Mouse (Mus musculus) spleen, embryonic (tissue): ENCODE data around the gene Hcfc2.

Experiments
- CTCF ChIA-PET: fragments of 350-600 bp; sonication (Branson Sonifier 250); formaldehyde crosslinking; loops from one replicate; lab custom pipeline; 2022; lab: Charles Lee

Gene Hcfc2

DNA sequence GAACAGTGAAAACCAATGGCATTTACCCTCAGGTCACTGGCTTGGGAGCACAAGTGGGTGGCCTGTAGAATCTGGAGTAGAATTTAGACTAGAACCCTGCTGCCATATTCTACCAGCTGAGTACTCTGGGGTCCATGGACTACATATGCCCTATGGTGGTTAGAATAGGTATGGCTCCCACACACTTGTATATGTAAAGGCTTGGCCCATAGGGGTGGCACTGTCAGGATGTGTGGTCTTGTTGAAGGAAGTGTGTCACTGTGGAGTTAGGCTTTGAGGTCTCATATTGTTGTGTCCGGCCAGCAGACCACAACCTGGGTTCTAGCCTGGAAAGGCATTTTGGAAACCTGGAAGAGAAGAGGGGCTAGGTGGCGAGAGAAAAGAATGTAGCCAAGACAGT, 74.8 kb downstream of the Hcfc2 start:
- CTCF ChIA-PET, result no interaction called here

DNA sequence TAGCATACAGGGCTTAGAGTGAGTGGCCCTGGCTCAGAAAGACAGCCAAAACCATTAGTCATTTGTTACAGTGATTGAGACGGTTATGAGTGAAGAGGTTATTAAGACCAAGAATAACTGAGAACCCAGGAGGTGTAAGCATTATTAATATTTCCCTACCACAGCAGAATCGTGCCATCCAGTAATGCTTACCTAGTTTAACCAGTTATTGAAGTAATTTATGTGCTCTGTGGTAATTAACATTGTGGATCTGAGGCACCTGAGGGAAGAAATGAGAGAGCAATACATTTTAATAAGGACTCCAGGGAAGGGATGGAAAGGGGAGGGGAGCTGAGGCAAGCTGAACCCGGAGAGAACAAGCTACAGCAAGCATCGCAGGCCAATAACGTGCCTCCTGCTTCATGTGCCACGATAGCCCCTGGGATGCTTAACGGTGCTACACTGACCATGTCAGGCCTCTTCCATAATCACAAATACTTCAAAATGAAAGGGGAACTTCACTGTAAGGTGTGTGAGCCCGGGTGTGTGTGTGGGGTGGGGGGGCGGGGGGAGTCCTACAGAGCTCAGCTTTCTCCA, 75.7 kb downstream of the Hcfc2 start:
- CTCF ChIA-PET, result no interaction called here

DNA sequence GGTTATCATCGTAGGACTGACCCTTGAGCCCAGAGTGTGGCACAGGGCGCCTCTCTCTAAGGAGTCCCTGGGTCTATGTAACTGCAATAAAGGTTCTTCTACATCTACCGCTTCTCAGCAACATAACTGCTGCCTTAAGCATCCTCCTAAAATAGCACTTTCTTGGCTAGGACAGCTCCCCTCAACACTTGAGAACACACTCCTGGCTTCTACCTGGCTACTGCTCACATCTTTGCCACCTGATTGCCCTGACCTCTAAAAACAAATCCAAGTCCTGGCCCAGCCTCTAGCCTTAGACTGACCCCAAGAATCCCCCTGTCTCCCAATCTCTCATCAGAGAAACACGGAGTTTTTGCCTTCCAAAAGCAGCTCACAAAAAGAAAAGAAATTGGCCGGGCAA, 78.9 kb downstream of the Hcfc2 start:
- CTCF ChIA-PET, result no interaction called here

DNA sequence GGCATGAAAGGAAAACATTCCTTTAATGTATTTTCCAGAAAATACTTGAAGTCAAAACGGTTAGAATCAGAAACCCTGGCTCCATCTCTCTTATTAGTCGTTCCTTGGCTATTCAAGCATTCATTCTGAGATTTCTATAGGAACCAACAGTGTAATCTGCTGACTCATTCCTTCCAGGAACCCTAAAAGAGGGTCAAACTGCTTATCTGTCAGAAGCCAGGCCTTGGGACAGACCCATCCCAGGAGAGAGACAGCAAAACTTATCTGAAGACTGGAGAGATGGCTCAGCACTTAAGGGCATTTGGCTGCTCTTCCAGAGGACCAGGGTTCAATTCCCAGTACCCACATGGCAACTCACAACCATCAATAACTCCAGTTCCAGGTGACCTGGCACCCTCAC, 81.1 kb downstream of the Hcfc2 start:
- CTCF ChIA-PET, result no interaction called here

DNA sequence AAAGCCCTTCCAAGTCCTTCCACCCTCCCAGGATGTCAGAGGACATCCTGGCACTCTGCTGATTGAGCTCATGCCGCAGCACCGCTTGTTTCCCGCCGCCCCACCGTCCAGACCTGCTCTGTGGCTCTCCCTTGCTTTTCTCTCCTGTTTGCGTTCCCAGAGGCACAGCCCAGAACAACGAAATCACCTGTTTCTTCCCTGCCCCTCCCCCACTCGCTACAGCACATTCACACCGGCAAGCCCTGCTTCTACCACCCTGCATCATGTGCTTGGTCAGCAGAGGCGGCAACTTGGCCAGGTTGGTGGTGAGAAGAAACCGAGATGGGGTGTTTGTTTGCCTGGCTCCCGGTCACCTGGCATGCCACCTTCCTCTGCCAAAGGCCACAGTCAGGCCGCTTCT, 81.9 kb downstream of the Hcfc2 start:
- CTCF ChIA-PET, result no interaction called here

DNA sequence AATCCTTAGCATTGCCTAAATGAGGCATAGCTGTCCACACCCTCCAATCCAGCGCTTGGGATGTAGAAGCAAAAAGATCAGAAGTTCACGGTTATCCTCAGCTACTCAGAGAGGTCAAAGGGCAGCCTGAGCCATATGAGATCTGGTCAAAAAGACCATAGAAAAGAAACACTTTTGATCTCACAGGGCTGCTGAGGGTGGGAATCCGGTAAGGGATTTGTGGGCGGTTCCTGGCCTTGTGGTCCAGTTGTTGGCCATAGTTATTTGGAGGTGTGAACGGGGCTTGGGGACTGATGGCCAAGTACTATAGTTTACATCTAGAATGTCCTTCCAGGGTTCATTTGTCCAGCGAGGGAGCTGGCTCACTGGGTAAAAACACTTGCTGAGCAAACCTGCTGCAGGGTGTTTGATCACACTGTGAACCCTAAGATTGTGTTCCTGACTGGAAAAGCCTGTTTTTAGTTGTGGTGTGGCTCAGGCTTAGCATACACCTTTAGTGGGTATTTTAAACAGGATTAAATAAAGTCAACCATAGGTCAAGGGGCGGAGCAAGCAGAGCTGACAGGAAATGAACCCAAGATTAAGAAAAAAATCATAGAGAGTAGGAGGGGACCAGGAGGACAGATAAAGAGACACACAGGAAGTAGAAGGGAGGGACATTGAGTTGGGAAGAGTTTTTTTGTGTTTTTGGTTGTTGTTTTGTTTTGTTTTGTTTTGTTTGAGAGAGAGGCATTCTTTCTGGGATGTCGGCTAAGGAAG, 83.0 kb downstream of the Hcfc2 start:
- CTCF ChIA-PET, result no interaction called here

DNA sequence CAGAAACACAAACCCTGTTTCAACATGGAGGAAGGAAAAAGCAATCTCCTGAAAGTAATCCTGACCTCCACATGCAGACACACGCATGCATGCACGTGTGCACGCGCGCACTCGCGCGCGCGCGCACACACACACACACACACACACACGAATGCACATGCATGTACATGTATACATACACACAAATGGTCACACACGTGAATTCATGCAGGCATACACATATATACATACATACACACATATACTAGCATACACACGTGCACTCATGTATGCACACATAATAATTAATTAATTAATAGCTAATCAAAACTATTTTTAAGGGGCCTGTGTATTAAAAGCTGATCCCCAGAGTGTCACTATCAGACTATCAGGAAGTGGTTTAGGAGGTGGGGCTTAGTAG, 83.9 kb downstream of the Hcfc2 start:
- CTCF ChIA-PET, result interaction anchor here (0.7 kb wide), 1 partner anchor 21 kb away, joined by 4 read pairs; no protein-coding TSS in a partner anchor

DNA sequence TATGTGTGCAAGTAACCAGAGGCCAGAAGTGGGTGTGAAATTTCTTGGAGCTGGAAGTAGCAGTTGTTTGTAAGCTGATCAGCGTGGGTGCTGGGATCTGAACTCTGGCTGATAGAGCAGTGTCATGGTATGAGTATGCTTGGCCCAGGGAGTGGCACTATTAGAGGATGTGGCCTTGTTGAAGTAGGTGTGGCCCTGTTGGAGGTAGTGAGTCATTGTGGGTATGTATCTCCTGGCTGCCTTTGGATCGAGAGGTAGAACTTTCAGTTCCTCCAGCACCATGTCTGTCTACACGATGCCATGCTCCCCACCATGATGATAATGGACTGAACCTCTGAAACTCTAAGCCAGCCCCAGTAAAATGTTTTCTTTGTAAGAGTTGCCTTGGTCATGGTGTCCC, 84.4 kb downstream of the Hcfc2 start:
- CTCF ChIA-PET, result interaction anchor here (0.7 kb wide), 1 partner anchor 21 kb away, joined by 4 read pairs; no protein-coding TSS in a partner anchor

DNA sequence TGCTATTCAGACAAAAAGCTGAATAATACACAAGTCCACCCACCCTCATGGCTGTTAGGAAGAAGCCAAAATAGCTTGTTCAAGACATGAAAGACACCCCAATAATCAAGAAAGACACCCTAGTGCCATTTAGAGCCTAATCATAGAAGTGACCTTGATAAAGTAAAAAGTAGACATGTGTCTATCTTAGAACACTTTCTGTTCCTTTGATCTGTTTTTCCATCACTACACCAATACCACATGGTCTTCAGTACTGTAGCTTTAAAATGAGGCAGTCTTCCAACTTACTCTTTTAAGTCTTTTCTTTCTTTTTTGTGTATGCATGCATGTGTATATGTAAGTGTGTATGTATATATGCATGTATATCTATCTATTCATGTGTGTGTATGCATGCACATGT, 84.9 kb downstream of the Hcfc2 start:
- CTCF ChIA-PET, result no interaction called here

DNA sequence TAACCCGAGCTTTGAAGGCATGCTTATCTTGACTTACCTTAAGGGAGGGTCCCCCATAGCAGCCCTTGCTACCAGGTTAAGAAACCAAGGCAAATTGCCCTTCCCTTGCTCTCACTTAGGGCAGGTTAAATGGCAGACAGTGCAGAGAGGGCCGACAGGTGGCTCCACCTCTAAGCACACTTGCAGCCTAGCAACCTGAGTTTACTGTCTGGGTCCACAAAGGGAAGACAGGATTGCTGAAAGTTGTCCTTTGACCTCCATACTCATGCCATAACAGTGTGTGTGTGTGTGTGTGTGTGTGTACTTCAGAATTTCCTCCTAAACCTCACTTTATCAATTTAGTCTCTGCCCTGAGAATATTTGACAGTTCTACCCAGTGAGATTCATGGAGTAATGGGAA, 86.5 kb downstream of the Hcfc2 start:
- CTCF ChIA-PET, result no interaction called here

DNA sequence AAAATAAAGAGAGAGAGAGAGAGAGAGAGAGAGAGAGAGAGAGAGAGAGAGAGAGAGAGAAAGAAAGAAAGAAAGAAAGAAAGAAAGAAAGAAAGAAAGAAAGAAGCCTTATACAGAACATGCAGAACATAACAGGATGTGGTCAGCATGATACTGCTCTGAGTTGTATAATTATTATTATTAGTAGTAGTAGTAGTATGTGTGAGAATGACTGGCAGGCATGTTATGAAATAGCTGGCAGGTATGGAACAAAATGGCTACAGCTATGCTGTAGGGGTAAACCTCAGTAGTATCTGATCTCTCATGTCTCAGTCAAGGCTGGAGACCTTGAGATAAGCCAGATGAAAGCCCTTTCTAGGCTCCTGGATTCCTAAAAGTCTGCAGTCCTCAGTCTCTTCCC, 93.2 kb downstream of the Hcfc2 start:
- CTCF ChIA-PET, result no interaction called here

DNA sequence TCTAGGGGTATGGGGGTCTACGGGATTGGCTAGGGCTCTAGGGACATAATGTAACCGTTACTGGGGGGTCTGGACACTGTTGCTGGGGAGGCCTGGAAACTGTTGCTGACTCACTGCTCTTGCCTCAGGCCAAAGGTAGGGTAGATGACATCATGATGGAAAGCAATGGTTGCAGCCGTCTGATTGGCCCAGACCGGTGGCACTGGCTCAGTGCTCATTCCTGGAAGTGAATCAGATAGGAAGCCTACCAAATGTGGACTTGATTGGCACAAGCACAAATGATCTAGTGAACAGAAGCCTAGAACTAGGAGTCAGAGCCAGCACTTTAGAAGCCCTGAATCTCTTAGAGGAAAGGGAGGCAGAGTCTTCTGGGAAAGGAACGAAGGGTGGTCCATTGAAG, 94.5 kb downstream of the Hcfc2 start:
- CTCF ChIA-PET, result no interaction called here

DNA sequence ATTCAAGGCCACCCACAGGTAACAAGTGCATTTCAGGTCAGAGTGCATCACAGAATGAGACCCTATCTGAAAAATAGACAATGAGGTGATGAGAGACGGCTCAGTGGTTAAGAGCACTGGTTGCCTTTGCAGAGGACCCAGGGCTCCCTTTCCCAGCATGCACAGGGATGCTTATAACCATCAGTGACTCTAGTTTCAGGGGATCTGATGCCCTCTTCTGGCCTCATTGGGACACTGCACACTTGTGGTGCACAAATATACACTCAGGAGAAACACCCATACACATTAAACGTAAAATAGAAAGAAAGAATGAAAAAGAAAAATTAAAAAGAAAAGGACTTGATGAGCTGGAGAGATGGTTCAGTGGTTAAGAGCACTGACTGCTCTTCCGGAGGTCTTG, 95.8 kb downstream of the Hcfc2 start:
- CTCF ChIA-PET, result no interaction called here
